Mouse (Mus musculus) erythroblast, embryonic 14.5 days (primary cell): ENCODE data around the gene Pold2. TPM values are rescaled to one million over a fixed set of nuclear protein-coding genes. Genes with fewer than 3 reads are reported as not detected.
"Not testable (repeated sequence)": the region's sequence is repeated elsewhere in the genome, so short reads cannot be mapped to it uniquely, and the experiment has no call there.

ENCODE experiments used
- H3K27me3 ChIP-seq: 2 replicates; pipeline ENCODE4 v1.6.1; 2012; ENCODE audit warnings: inconsistent platforms; ENCODE audit not compliant: control insufficient read depth
- H3K36me3 ChIP-seq: 2 replicates; pipeline ENCODE4 v1.6.1; 2012; ENCODE audit warnings: mild to moderate bottlenecking, inconsistent platforms; ENCODE audit not compliant: control insufficient read depth
- H3K4me1 ChIP-seq: 2 replicates; pipeline ENCODE4 v1.6.1; 2012; ENCODE audit warnings: inconsistent platforms; ENCODE audit not compliant: control insufficient read depth
- H3K4me3 ChIP-seq: replicated peaks from 2 replicates; pipeline ENCODE3; 2012; ENCODE audit warnings: moderate library complexity, mild to moderate bottlenecking, inconsistent platforms
- H3K9me3 ChIP-seq: 2 replicates; pipeline ENCODE4 v1.6.1; 2012; ENCODE audit warnings: low read length, inconsistent platforms, mixed read lengths; ENCODE audit not compliant: control insufficient read depth
- GATA1 ChIP-seq: IDR thresholded peaks from 2 replicates; pipeline ENCODE4 v1.6.1; 2012; ENCODE audit warnings: low read length, inconsistent platforms, mixed read lengths
- TAL1 ChIP-seq: IDR thresholded peaks from 3 replicates; pipeline ENCODE4 v1.6.1; 2012; ENCODE audit warnings: low read length, inconsistent platforms, mixed read lengths
- polyA plus RNA-seq: library from polyadenylated mRNA; stranded (reverse); fragments of >175 nt; gene quantifications from 2 replicates; pipeline ENCODE4 v1.2.3, GENCODE M21; 2012

Pold2 gene
- polyA plus RNA-seq, 1 experiment: 25.9 TPM

GRCm38 (mm10) chr11:5901950-5902349 lies 23.9 kb upstream of the Pold2 start:
- TF ChIP-seq TAL1 (no peak), GATA1 (no peak)
- peaks cover 23% of the 10 kb centered on the region for H3K4me1 ChIP-seq
- H3K9me3 ChIP-seq: no peaks in the 10 kb centered on the region
- H3K4me3 ChIP-seq: no peak overlapping the region
- H3K27me3 ChIP-seq: peaks cover 68% of the 10 kb centered on the region
- no peaks in the 10 kb centered on the region for H3K36me3 ChIP-seq

DNA sequence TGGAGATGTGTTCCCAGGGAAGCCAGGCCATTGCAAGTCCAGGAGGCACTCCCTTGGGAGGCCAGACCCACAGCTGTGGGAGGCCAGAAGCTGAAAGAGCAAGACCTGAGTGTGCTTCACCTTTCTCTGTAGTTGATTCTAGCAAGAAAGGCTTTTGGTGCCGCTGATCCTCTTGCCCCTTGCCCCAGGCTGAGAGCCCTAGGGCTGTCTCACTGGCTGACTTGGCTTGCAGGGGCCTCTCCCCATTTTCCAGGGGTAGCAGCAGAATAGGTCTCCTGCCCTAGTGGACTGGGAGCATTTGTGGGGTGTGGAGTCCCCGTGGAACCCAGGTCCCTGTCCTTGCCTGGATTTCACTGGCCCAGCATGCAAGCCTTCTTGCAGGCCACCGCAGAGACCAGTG lies 23.2 kb upstream of the Pold2 start:
- Histone ChIP-seq H3K27me3 (peaks cover 74% of the 10 kb centered on the region), H3K4me1 (peaks cover 23% of the 10 kb centered on the region), H3K4me3 (no peak overlapping the region), H3K36me3 (no peaks in the 10 kb centered on the region), H3K9me3 (no peaks in the 10 kb centered on the region)
- TF ChIP-seq TAL1 (no peak), GATA1 (no peak)

DNA sequence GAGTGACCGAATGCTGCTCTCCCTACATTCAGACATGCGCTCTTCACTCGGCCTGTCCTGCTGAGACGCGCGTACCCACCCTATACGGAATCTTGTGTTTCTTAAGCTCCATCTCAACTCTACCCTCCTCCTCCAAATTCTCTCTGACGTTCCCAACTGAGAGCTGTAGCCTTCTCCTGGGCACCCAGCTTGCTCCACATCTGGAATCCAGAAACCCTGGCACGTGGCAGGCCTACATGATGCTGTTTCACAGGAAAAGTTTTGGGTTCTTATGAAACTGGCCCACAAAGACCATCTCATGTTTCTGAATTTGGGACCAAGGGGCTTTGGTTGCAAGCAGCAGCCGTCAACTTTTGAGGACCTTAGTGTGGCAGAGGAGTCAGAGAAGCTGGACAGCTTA lies 21.2 kb upstream of the Pold2 start:
- H3K9me3 ChIP-seq: no peaks in the 10 kb centered on the region
- no peaks in the 10 kb centered on the region for H3K36me3 ChIP-seq
- TF ChIP-seq TAL1 (no peak), GATA1 (no peak)
- H3K27me3 ChIP-seq: peaks cover 80% of the 10 kb centered on the region
- H3K4me3 ChIP-seq: no peak overlapping the region
- H3K4me1 ChIP-seq: peaks cover 30% of the 10 kb centered on the region

DNA sequence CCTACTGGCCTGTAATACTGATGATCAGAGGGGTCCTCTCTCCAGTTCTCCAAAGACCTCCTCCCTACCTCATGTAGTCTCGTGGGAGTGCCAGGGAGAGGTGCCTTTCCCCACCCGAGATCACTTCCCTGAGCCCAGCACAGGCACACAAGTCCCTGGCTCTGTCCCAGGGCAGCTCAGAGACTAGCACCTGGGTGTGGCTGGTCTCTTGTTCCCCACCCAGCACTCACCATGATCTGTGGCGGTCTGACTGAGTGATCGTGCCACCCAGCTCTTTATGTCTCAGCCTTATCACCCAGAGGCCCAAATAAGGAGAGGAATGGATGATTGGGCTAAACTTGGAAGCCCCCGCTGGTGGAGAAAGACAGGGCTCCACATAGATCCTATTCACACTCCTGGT lies 20.4 kb upstream of the Pold2 start, which contains the start of gene Myl7:
Myl7 (minus strand) TSS at position 252 of the 400 bp plus-strand sequence.
- Histone ChIP-seq H3K27me3 (peaks cover 78% of the 10 kb centered on the region), H3K36me3 (no peaks in the 10 kb centered on the region), H3K4me3 (no peak within 1 kb of the TSS), H3K4me1 (peaks cover 38% of the 10 kb centered on the region), H3K9me3 (no peaks in the 10 kb centered on the region)
- TF ChIP-seq GATA1: no peak
- no peak for TF ChIP-seq TAL1

GRCm38 (mm10) chr11:5897839-5898238 lies 19.7 kb upstream of the Pold2 start:
- H3K4me3 ChIP-seq: no peak overlapping the region
- TF ChIP-seq GATA1 (no peak), TAL1 (no peak)
- H3K4me1 ChIP-seq: peaks cover 45% of the 10 kb centered on the region
- no peaks in the 10 kb centered on the region for H3K36me3 ChIP-seq
- peaks cover 71% of the 10 kb centered on the region for H3K27me3 ChIP-seq
- no peaks in the 10 kb centered on the region for H3K9me3 ChIP-seq

GRCm38 (mm10) chr11:5897230-5897629 lies 19.1 kb upstream of the Pold2 start:
- H3K4me3 ChIP-seq: no peak overlapping the region
- H3K36me3 ChIP-seq: no peaks in the 10 kb centered on the region
- peaks cover 51% of the 10 kb centered on the region for H3K4me1 ChIP-seq
- peaks cover 65% of the 10 kb centered on the region for H3K27me3 ChIP-seq
- TF ChIP-seq TAL1 (no peak), GATA1 (no peak)
- H3K9me3 ChIP-seq: no peaks in the 10 kb centered on the region

DNA sequence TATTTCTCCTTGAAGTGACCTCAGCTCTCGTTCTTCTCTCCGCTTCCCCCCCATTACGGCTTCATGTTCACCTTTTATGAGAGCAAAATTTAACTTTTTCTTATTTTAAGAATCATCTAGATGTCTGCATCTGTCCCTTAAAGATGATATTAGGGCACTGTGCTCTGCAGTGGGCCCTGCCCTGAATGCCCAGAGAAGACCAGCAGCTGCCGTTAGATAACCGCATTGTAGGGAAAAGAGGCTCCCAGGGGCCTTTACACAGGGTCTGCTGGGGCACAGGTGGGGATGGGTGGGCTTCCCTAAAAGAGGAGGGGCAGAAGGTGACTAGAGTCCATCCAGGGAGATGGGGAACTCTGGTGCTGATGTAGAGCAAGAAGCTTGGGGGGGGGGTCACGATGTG lies 15.7 kb upstream of the Pold2 start:
- peaks cover 33% of the 10 kb centered on the region for H3K27me3 ChIP-seq
- peaks cover 52% of the 10 kb centered on the region for H3K4me1 ChIP-seq
- no peaks in the 10 kb centered on the region for H3K36me3 ChIP-seq
- H3K9me3 ChIP-seq: no peaks in the 10 kb centered on the region
- TF ChIP-seq GATA1: no peak
- TF ChIP-seq TAL1: no peak
- no peak overlapping the region for H3K4me3 ChIP-seq

GRCm38 (mm10) chr11:5892810-5893368 lies 14.8 kb upstream of the Pold2 start:
- Histone ChIP-seq H3K27me3 (peaks cover 24% of the 10 kb centered on the region), H3K9me3 (no peaks in the 10 kb centered on the region), H3K4me1 (peaks cover 43% of the 10 kb centered on the region)

GRCm38 (mm10) chr11:5892151-5892591 lies 14.1 kb upstream of the Pold2 start:
- TF ChIP-seq GATA1 (no peak), TAL1 (no peak)
- Histone ChIP-seq H3K4me3 (no peak overlapping the region), H3K27me3 (peaks cover 17% of the 10 kb centered on the region), H3K36me3 (no peaks in the 10 kb centered on the region), H3K4me1 (peaks cover 36% of the 10 kb centered on the region), H3K9me3 (no peaks in the 10 kb centered on the region)

More at GRCm38 (mm10) chr11:5892810-5893368, 14.8 kb upstream of the Pold2 start:
- no peak overlapping the region for H3K4me3 ChIP-seq
- no peak for TF ChIP-seq TAL1
- peak; percentile 38; the same call in 1 of the 2 replicates for TF ChIP-seq GATA1
- H3K36me3 ChIP-seq: no peaks in the 10 kb centered on the region

DNA sequence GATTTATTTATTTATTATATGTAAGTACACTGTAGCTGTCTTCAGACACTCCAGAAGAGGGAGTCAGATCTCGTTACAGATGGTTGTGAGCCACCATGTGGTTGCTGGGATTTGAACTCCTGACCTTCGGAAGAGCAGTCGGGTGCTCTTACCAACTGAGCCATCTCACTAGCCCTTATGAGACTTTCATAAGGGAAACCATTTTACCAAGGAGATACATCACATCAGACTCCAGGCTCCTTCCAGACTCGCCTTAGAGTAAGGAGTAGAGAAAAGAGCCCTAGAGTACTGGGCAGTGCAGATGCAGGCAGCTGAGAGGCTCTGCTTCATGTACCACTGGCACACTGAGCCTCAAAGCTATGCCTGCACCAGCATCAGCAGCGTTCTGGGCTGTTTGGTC lies 10.5 kb upstream of the Pold2 start:
- H3K36me3 ChIP-seq, H3K4me3 ChIP-seq, H3K27me3 ChIP-seq, H3K9me3 ChIP-seq: not testable (repeated sequence)
- H3K4me1 ChIP-seq: peaks cover 20% of the 10 kb centered on the region
